Mouse (Mus musculus) MEL (cell line): ENCODE measurements around the gene Atpif1.

Experiments
- CHD2 ChIP-seq: IDR thresholded peaks from 2 replicates; pipeline ENCODE4 v1.6.1; 2011; ENCODE audit warnings: low read length, improper control_type of control experiment
- CTCF ChIP-seq, 3 experiments: IDR thresholded peaks in 2 of 3; conservative IDR thresholded peaks in 1 of 3; 2 replicates each; pipeline ENCODE4 v1.5.1; 2011 to 2012; ENCODE audit warnings: low read length in 3 of 3, low read depth in 2 of 3, mild to moderate bottlenecking in 2 of 3, improper control_type of control experiment in 1 of 3, inconsistent platforms in 1 of 3, mixed read lengths in 1 of 3, moderate library complexity in 1 of 3; ENCODE audit not compliant: control insufficient read depth in 1 of 3, insufficient read depth in 1 of 3, poor library complexity in 1 of 3, severe bottlenecking in 1 of 3
- GATA1 ChIP-seq: IDR thresholded peaks from 2 replicates; pipeline ENCODE4 v1.6.1; 2011; ENCODE audit warnings: low read depth, low read length, improper control_type of control experiment
- MAX ChIP-seq: IDR thresholded peaks from 2 replicates; pipeline ENCODE4 v1.6.1; 2011; ENCODE audit warnings: low read length, improper control_type of control experiment
- TAL1 ChIP-seq: IDR thresholded peaks from 2 replicates; pipeline ENCODE4 v1.6.1; 2012; ENCODE audit warnings: mild to moderate bottlenecking, inconsistent platforms, low read length, moderate library complexity, mixed read lengths
- USF1 ChIP-seq: IDR thresholded peaks from 2 replicates; pipeline ENCODE4 v1.6.1; 2014; ENCODE audit warnings: low read depth, mild to moderate bottlenecking, inconsistent platforms, low read length, improper control_type of control experiment, moderate library complexity

- TF ChIP-seq TAL1 (peak; percentile 67), CHD2 (no peak), USF1 (peak; percentile 100), MAX (peak; percentile 97), CTCF (IDR thresholded peaks at IDR 0.05 in 2 of 3, conservative IDR thresholded peaks at IDR 0.05 in 1 of 3; ENCODE audit: control insufficient read depth in 1 of 3, insufficient read depth in 1 of 3, low read depth in 2 of 3, low read length in 3 of 3, poor library complexity in 1 of 3, severe bottlenecking in 1 of 3) (no peak), GATA1 (peak; percentile 69)
Observed at GRCm38 (mm10) chr4:132535406-132536121, 2.1 kb upstream of the Atpif1 start, which contains the start of gene Dnajc8.
